Mouse (Mus musculus): Measurements from ENCODE around the gene Cnpy4. TPM values are rescaled to one million over a fixed set of nuclear protein-coding genes. Genes with fewer than 3 reads are reported as not detected.
A peak's percentile ranks its signal among the peaks of the same experiment; 100 is the strongest.
"Not testable (repeated sequence)": the region's sequence is repeated elsewhere in the genome, so short reads cannot be mapped to it uniquely, and the experiment has no call there.

Gene Cnpy4
- polyA plus RNA-seq, 2 experiments, result 50.6 to 60.7 TPM

DNA sequence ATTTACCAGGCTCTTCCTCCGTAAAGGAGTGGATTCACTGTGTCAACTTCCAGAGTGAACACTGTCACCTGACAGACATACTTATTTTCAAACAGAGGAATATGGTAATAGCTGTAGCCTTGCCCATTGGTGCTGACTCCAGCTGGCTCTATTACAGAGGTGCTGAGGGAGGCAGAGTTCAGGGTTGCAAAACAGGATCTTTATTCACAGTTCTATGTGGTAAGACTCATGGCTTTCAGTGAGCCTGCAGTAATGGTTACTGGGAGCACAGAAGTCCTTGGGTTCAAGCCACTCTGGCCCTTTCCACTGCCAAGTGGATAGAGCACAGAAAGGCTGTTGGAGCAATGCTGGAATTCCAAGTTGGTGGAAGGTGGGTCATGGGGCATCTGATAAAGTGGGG lies 20.0 kb downstream of the Cnpy4 start:
- no peak overlapping the region for H3K9ac ChIP-seq (ENCODE audit: low read depth, low read length, severe bottlenecking)
- no peak for ATAC-seq (ENCODE audit: low FRiP score, low read depth)
- WGBS, result 84% methylated on average over 1 of the region's 1 CpGs

DNA sequence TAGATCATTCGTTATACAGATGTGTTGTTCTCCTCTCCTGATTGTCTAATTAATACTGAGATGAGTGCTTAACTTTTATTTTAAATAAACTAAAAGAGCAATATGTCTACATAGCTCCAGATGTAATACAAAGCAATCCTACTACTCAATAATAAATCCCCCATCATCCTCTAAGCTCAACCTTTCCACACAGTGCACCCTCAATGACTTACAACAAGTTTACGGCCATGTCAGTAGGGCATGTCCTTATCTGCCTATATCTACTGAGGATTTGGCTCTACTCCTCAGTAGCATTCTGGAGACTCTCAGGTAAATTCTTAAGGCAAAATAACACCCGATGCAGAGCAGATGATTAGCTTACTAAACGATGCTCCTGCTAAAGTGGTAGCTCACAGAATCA lies 20.6 kb downstream of the Cnpy4 start:
- ATAC-seq (ENCODE audit: low FRiP score, low read depth), result no peak
- no peak for TF ChIP-seq POLR2A (IDR thresholded peaks at IDR 0.05; ENCODE audit: borderline replicate concordance, extremely low read depth, insufficient read depth, insufficient read length)
- WGBS, result 81% methylated on average over 4 of the region's 4 CpGs

More for the DNA sequence above, 20.0 kb downstream of the Cnpy4 start:
- H3K4me3 ChIP-seq (replicated peaks; ENCODE audit: low read length), result no peak overlapping the region
- H3K9me3 ChIP-seq (ENCODE audit: control insufficient read depth, low read length), result peaks cover 7% of the 10 kb centered on the region; the same call in 1 of the 2 replicates
- H3K4me1 ChIP-seq (ENCODE audit: control insufficient read depth, insufficient read depth, low read length), result no peaks in the 10 kb centered on the region
- no peak for DNase-seq (ENCODE audit: low spot score)
- no peak overlapping the region for H3K27ac ChIP-seq (replicated peaks; ENCODE audit: low read depth, low read length)
- TF ChIP-seq POLR2A (IDR thresholded peaks at IDR 0.05; ENCODE audit: borderline replicate concordance, extremely low read depth, insufficient read depth, insufficient read length), result no peak
- no peaks in the 10 kb centered on the region for H3K27me3 ChIP-seq (ENCODE audit: control insufficient read depth, insufficient read depth, low read length)
- H3K36me3 ChIP-seq (ENCODE audit: control insufficient read depth, insufficient read depth, low read length), result no peaks in the 10 kb centered on the region
- H3K4me2 ChIP-seq (replicated peaks; ENCODE audit: low read depth, low read length, severe bottlenecking), result no peak overlapping the region

DNA sequence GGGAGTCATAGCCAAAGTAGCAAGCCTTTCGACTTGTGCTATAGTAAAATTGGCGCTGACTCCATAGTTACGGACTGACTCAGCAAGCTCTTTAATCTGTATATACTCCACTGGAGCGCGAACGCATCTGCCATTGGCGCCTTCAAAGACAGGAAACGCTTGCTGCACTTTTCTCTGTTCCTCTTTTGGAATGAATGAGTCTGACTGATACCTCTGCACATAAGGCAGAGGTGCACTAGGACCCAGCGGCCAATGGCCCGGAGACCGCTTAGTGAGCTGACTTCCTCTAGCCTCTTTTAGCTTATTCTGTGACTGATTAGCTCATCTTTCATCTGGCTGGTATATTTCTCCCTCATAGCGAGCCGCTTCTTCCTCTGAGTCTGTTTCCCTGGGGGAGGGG lies 29.3 kb downstream of the Cnpy4 start:
- ATAC-seq (ENCODE audit: low FRiP score, low read depth); H3K27ac ChIP-seq (replicated peaks; ENCODE audit: low read depth, low read length); H3K4me1 ChIP-seq (ENCODE audit: control insufficient read depth, insufficient read depth, low read length); H3K27me3 ChIP-seq (ENCODE audit: control insufficient read depth, insufficient read depth, low read length); DNase-seq (ENCODE audit: low spot score); H3K9ac ChIP-seq (ENCODE audit: low read depth, low read length, severe bottlenecking); H3K9me3 ChIP-seq (ENCODE audit: control insufficient read depth, low read length); H3K36me3 ChIP-seq (ENCODE audit: control insufficient read depth, insufficient read depth, low read length); H3K4me2 ChIP-seq (replicated peaks; ENCODE audit: low read depth, low read length, severe bottlenecking); H3K4me3 ChIP-seq (replicated peaks; ENCODE audit: low read length): not testable (repeated sequence)
- WGBS, result 96% methylated on average over 13 of the region's 13 CpGs

More for the DNA sequence above, 20.6 kb downstream of the Cnpy4 start:
- Histone ChIP-seq H3K27me3 (ENCODE audit: control insufficient read depth, insufficient read depth, low read length) (no peaks in the 10 kb centered on the region), H3K27ac (replicated peaks; ENCODE audit: low read depth, low read length) (no peak overlapping the region), H3K4me1 (ENCODE audit: control insufficient read depth, insufficient read depth, low read length) (no peaks in the 10 kb centered on the region), H3K4me3 (replicated peaks; ENCODE audit: low read length) (no peak overlapping the region), H3K9me3 (ENCODE audit: control insufficient read depth, low read length) (peaks cover 7% of the 10 kb centered on the region; the same call in 1 of the 2 replicates), H3K4me2 (replicated peaks; ENCODE audit: low read depth, low read length, severe bottlenecking) (no peak overlapping the region), H3K36me3 (ENCODE audit: control insufficient read depth, insufficient read depth, low read length) (no peaks in the 10 kb centered on the region), H3K9ac (ENCODE audit: low read depth, low read length, severe bottlenecking) (no peak overlapping the region)
- no peak for DNase-seq (ENCODE audit: low spot score)

DNA sequence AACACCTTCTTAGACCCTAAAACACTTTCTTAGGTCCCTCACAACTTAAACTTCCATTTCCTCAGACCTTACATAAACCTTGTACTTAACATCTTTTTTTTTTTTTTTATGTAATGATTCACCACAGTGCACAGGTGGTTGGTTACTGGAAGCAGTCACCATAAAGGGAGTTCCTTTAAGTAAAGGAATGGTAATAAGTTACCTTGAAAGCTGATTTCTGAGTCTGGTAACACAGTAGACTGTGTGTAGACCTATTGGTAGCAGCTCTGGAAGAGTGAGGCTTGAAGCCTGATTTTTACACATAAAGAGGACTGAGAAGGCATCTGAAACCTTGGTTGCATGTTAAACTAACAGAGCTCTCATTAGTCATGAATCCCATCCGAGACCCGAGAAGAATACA lies 32.6 kb downstream of the Cnpy4 start:
- no peaks in the 10 kb centered on the region for H3K36me3 ChIP-seq (ENCODE audit: control insufficient read depth, insufficient read depth, low read length)
- no peaks in the 10 kb centered on the region for H3K27me3 ChIP-seq (ENCODE audit: control insufficient read depth, insufficient read depth, low read length)
- no peak for TF ChIP-seq POLR2A (IDR thresholded peaks at IDR 0.05; ENCODE audit: borderline replicate concordance, extremely low read depth, insufficient read depth, insufficient read length)
- no peak overlapping the region for H3K4me3 ChIP-seq (replicated peaks; ENCODE audit: low read length)
- no peaks in the 10 kb centered on the region for H3K4me1 ChIP-seq (ENCODE audit: control insufficient read depth, insufficient read depth, low read length)
- H3K9ac ChIP-seq (ENCODE audit: low read depth, low read length, severe bottlenecking), result no peak overlapping the region
- no peak overlapping the region for H3K4me2 ChIP-seq (replicated peaks; ENCODE audit: low read depth, low read length, severe bottlenecking)
- H3K27ac ChIP-seq (replicated peaks; ENCODE audit: low read depth, low read length), result no peak overlapping the region
- H3K9me3 ChIP-seq (ENCODE audit: control insufficient read depth, low read length), result no peaks in the 10 kb centered on the region
- ATAC-seq (ENCODE audit: low FRiP score, low read depth), result no peak
- DNase-seq (ENCODE audit: low spot score), result no peak
- 74% methylated on average over 2 of the region's 2 CpGs for whole genome bisulfite sequencing

DNA sequence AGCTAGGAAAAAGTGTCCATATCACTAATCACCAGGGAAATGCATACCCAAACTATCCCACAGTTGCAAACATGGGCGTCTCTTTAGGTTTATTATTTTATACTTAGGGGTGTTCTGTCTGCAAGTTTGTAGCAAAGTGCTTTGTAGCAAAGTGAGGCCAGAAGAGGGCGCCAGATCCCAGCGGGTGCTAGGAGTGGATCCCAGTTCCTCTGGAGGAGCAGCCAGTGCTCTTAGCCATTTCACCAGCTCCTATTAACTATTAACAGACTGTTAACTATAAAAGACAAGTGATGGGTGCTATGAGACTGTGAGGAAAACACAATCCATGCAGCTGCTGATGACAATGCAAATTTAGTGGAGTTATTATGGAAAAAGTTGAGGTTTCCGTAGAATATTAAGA lies 34.8 kb downstream of the Cnpy4 start:
- no peak overlapping the region for H3K4me2 ChIP-seq (replicated peaks; ENCODE audit: low read depth, low read length, severe bottlenecking)
- DNase-seq (ENCODE audit: low spot score) (peak; percentile 74), ATAC-seq (ENCODE audit: low FRiP score, low read depth) (no peak)
- no peak overlapping the region for H3K27ac ChIP-seq (replicated peaks; ENCODE audit: low read depth, low read length)
- no peak overlapping the region for H3K4me3 ChIP-seq (replicated peaks; ENCODE audit: low read length)
- H3K9ac ChIP-seq (ENCODE audit: low read depth, low read length, severe bottlenecking), result no peak overlapping the region
- no peaks in the 10 kb centered on the region for H3K27me3 ChIP-seq (ENCODE audit: control insufficient read depth, insufficient read depth, low read length)
- H3K4me1 ChIP-seq (ENCODE audit: control insufficient read depth, insufficient read depth, low read length), result no peaks in the 10 kb centered on the region
- WGBS, result 25% methylated on average over 4 of the region's 4 CpGs
- H3K36me3 ChIP-seq (ENCODE audit: control insufficient read depth, insufficient read depth, low read length), result no peaks in the 10 kb centered on the region
- no peaks in the 10 kb centered on the region for H3K9me3 ChIP-seq (ENCODE audit: control insufficient read depth, low read length)
- TF ChIP-seq POLR2A (IDR thresholded peaks at IDR 0.05; ENCODE audit: borderline replicate concordance, extremely low read depth, insufficient read depth, insufficient read length), result no peak

DNA sequence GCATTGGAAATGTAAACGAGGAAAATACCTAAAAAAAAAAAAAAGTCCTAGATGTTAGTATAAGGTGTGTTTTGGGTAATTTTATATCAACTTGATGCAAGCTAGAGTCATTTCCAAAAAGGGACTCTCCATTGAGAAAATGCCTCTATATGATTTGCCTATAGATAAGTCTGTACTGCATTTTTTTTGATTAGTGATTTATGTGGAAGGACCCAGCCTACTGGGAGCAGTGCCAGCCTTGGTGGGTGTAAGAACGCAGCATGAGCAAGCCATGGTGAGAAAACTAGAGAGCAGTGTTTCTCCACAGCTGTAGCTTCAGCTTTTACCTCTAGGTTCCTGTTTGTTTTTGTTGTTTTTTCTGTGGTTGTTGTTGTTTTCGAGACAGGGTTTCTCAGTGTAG lies 36.0 kb downstream of the Cnpy4 start:
- Histone ChIP-seq H3K27me3 (ENCODE audit: control insufficient read depth, insufficient read depth, low read length) (no peaks in the 10 kb centered on the region), H3K27ac (replicated peaks; ENCODE audit: low read depth, low read length) (no peak overlapping the region), H3K36me3 (ENCODE audit: control insufficient read depth, insufficient read depth, low read length) (no peaks in the 10 kb centered on the region), H3K9ac (ENCODE audit: low read depth, low read length, severe bottlenecking) (no peak overlapping the region), H3K4me2 (replicated peaks; ENCODE audit: low read depth, low read length, severe bottlenecking) (no peak overlapping the region), H3K9me3 (ENCODE audit: control insufficient read depth, low read length) (no peaks in the 10 kb centered on the region), H3K4me1 (ENCODE audit: control insufficient read depth, insufficient read depth, low read length) (no peaks in the 10 kb centered on the region), H3K4me3 (replicated peaks; ENCODE audit: low read length) (no peak overlapping the region)
- WGBS, result 56% methylated on average over 3 of the region's 3 CpGs
- TF ChIP-seq POLR2A (IDR thresholded peaks at IDR 0.05; ENCODE audit: borderline replicate concordance, extremely low read depth, insufficient read depth, insufficient read length), result no peak
- no peak for ATAC-seq (ENCODE audit: low FRiP score, low read depth)
- DNase-seq (ENCODE audit: low spot score), result no peak
